Comparison of ENCODE assay signal across 13 mouse cellular contexts in the genomic region with DNA sequence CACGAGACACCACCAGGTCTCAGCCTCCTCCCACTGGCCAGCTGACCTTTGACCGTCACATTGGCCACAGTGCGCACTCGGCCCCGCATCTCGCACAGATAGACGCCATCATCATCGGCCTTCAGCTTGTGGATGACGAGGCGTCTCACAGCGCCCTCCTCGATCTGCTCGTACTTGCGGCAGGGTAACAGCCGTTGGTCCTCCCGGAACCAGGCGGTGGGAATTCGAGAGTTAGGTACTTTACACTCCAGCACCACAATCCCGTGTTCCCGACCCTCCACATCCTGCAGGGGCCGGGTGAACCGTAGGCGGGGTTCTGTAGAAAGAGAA. TPM values are rescaled to one million over a fixed set of nuclear protein-coding genes. Genes with fewer than 3 reads are reported as not detected.
DNase-seq lines count a peak whose midpoint lies in the region; ATAC-seq and TF ChIP-seq lines count a peak whose summit lies in the region.
"Had no signal": no experiment of that assay in that cellular context is flagged by ENCODE, and none has a peak within 500 bp of the region (broad histone marks: within the 10 kb centered on the region; RNA-seq: fewer than 3 reads in every experiment).

No protein-coding gene starts in this region.

- TF ChIP-seq POLR2A in thymus, adult 2 months (IDR thresholded peaks at IDR 0.05; ENCODE audit: control insufficient read depth, extremely low read depth, insufficient read depth, low read length, poor library complexity) = no peak

- intact Hi-C loops in heart, postnatal 10 days (cut with DNase I) = no loop called here

- no peak for ATAC-seq in heart, postnatal 0 days (ENCODE audit: insufficient read depth, low read depth)
- no peak for ATAC-seq in intestine, embryonic 15.5 days
- ATAC-seq in forebrain, postnatal 0 days = no peak
- ATAC-seq: forebrain, embryonic 14.5 days had no signal

- H3K4me1 ChIP-seq in heart, postnatal 0 days (ENCODE audit: control insufficient read depth, insufficient read depth) = peaks cover 32% of the 10 kb centered on the region
- peaks cover 29% of the 10 kb centered on the region for H3K4me1 ChIP-seq in intestine, embryonic 15.5 days (replicated peaks)
- H3K4me1 ChIP-seq in thymus, adult 2 months (replicated peaks; ENCODE audit: control insufficient read depth, insufficient read depth, low read length) = peaks cover 10% of the 10 kb centered on the region
- peaks cover 9% of the 10 kb centered on the region; the same call in 1 of the 2 replicates for H3K4me1 ChIP-seq in forebrain, postnatal 0 days (ENCODE audit: insufficient read depth)

- no peaks in the 10 kb centered on the region for H3K27me3 ChIP-seq in heart, postnatal 0 days (ENCODE audit: control insufficient read depth, insufficient read depth, low read length)
- no peaks in the 10 kb centered on the region for H3K27me3 ChIP-seq in intestine, embryonic 15.5 days (replicated peaks)
- H3K27me3 ChIP-seq in thymus, adult 2 months (ENCODE audit: control insufficient read depth, insufficient read depth, low read length) = peaks cover 18% of the 10 kb centered on the region; the same call in 1 of the 2 replicates
- no peaks in the 10 kb centered on the region for H3K27me3 ChIP-seq in forebrain, postnatal 0 days (ENCODE audit: insufficient read depth, low read length)

- TF ChIP-seq CTCF in heart, postnatal 0 days (IDR thresholded peaks at IDR 0.05; ENCODE audit: low read depth) = no peak
- no peak for TF ChIP-seq CTCF in thymus, adult 2 months (IDR thresholded peaks at IDR 0.05; ENCODE audit: borderline replicate concordance, control insufficient read depth, extremely low read depth, insufficient read depth, low read length, poor library complexity)
- no peak for TF ChIP-seq CTCF in forebrain, postnatal 0 days (IDR thresholded peaks at IDR 0.05; ENCODE audit: low read depth)

- no peaks in the 10 kb centered on the region for H3K9me3 ChIP-seq in heart, postnatal 0 days (replicated peaks; ENCODE audit: control insufficient read depth, low read length)
- H3K9me3 ChIP-seq in intestine, embryonic 15.5 days = no peaks in the 10 kb centered on the region
- no peaks in the 10 kb centered on the region for H3K9me3 ChIP-seq in forebrain, postnatal 0 days (ENCODE audit: low read length)

- peak overlapping the region; percentile 98; the same call in 1 of the 2 replicates for H3K27ac ChIP-seq in heart, postnatal 0 days (ENCODE audit: low read depth)
- no peak overlapping the region for H3K27ac ChIP-seq in intestine, embryonic 15.5 days
- no peak overlapping the region for H3K27ac ChIP-seq in thymus, adult 2 months (ENCODE audit: control insufficient read depth, insufficient read depth, low read length)
- H3K27ac ChIP-seq in forebrain, postnatal 0 days (ENCODE audit: low read depth, low read length) = no peak overlapping the region
- H3K27ac ChIP-seq: left cerebral cortex, adult 2 months had no signal

- peaks cover 46% of the 10 kb centered on the region for H3K36me3 ChIP-seq in heart, postnatal 0 days (replicated peaks; ENCODE audit: control insufficient read depth, insufficient read depth, low read length)
- H3K36me3 ChIP-seq in intestine, embryonic 15.5 days = peaks cover 32% of the 10 kb centered on the region
- no peaks in the 10 kb centered on the region for H3K36me3 ChIP-seq in thymus, adult 2 months (ENCODE audit: control insufficient read depth, insufficient read depth, low read length)
- peaks cover 22% of the 10 kb centered on the region for H3K36me3 ChIP-seq in forebrain, postnatal 0 days (ENCODE audit: insufficient read depth)
- H3K36me3 ChIP-seq: G1E had no signal

- peak overlapping the region; percentile 82 for H3K4me3 ChIP-seq in heart, postnatal 0 days (ENCODE audit: low read depth, low read length)
- H3K4me3 ChIP-seq in intestine, embryonic 15.5 days (replicated peaks) = peak overlapping the region; percentile 76; the same call in 1 of the 2 replicates
- H3K4me3 ChIP-seq in thymus, adult 2 months (ENCODE audit: control insufficient read depth, insufficient read depth, low read length) = no peak overlapping the region
- no peak overlapping the region for H3K4me3 ChIP-seq in forebrain, postnatal 0 days (ENCODE audit: low read depth, low read length)
- H3K4me3 ChIP-seq: left cerebral cortex, adult 2 months had no signal

- no peak overlapping the region; the same call in 1 of the 2 replicates for H3K9ac ChIP-seq in heart, postnatal 0 days (replicated peaks; ENCODE audit: low read depth, low read length)
- no peak overlapping the region for H3K9ac ChIP-seq in intestine, embryonic 15.5 days
- H3K9ac ChIP-seq in forebrain, postnatal 0 days = no peak overlapping the region

- DNase-seq in heart, postnatal 0 days (ENCODE audit: low spot score) = no peak
- no peak for DNase-seq in heart, postnatal 10 days
- DNase-seq in ovary, postnatal 36 days (ENCODE audit: low spot score) = peak; percentile 39
- DNase-seq in ovary, postnatal 14 days (ENCODE audit: low spot score) = no peak
- DNase-seq in thymus, adult 2 months = no peak
- no peak for DNase-seq in forebrain, postnatal 0 days
- DNase-seq: cerebellum, postnatal 25 days; right cerebral cortex, postnatal 4 days; thymus, postnatal 25 days had no signal

- 54% methylated on average over 23 of the region's 23 CpGs for WGBS in heart, postnatal 0 days
- WGBS in intestine, embryonic 15.5 days = 69% methylated on average over 23 of the region's 23 CpGs
- WGBS in thymus, adult 2 months = 94% methylated on average over 23 of the region's 23 CpGs
- WGBS in forebrain, postnatal 0 days = 76% methylated on average over 23 of the region's 23 CpGs

- TF ChIP-seq EP300 in heart, postnatal 0 days (IDR thresholded peaks at IDR 0.05; ENCODE audit: low read depth) = no peak

- H3K4me2 ChIP-seq in heart, postnatal 0 days (ENCODE audit: low read depth, low read length) = peak overlapping the region; percentile 90
- H3K4me2 ChIP-seq in intestine, embryonic 15.5 days (replicated peaks) = peak overlapping the region; percentile 80
- no peak overlapping the region for H3K4me2 ChIP-seq in forebrain, postnatal 0 days (ENCODE audit: low read depth)

RNA-seq across cellular contexts. Expression of a gene that starts 2.6 kb away (rescaled TPM):
- total RNA-seq in heart, postnatal 0 days (2014; rRNA removed; ENCODE audit: low replicate concordance) = 293 and 367 TPM in 2 replicates
- 45.8 and 46.8 TPM in 2 replicates for polyA plus RNA-seq in heart, postnatal 0 days (2015; fragmentation: Nextera tagmentation; extraction: Ambion mirVana)
- 100 to 1,000 TPM; 171 to 173 TPM for total RNA-seq in heart, postnatal 10 days (2021)
- polyA plus RNA-seq in intestine, embryonic 15.5 days (2015; fragmentation: Nextera tagmentation; extraction: Ambion mirVana) = 70.3 and 70.5 TPM in 2 replicates
- polyA plus RNA-seq in thymus, adult 2 months (2012; rRNA removed) = 17.9 and 23.1 TPM in 2 replicates
- 28.4 and 43.7 TPM in 2 replicates for total RNA-seq in forebrain, postnatal 0 days (2014; rRNA removed)
- 18.7 and 22.9 TPM in 2 replicates for polyA plus RNA-seq in forebrain, postnatal 0 days (2015; fragmentation: Nextera tagmentation; extraction: Ambion mirVana)
- polyA plus RNA-seq: G1E had no signal

RNA-seq across cellular contexts. Expression of a gene that starts 3.3 kb away (rescaled TPM):
- 5.7 and 8.2 TPM in 2 replicates for total RNA-seq in heart, postnatal 0 days (2014; rRNA removed; ENCODE audit: low replicate concordance)
- polyA plus RNA-seq in heart, postnatal 0 days (2015; fragmentation: Nextera tagmentation; extraction: Ambion mirVana) = 6.4 and 7.3 TPM in 2 replicates
- 1 to 10 TPM; 5.1 to 8.5 TPM for total RNA-seq in heart, postnatal 10 days (2021)
- 5.2 and 8.9 TPM in 2 replicates for polyA plus RNA-seq in intestine, embryonic 15.5 days (2015; fragmentation: Nextera tagmentation; extraction: Ambion mirVana)
- 9.6 and 19.9 TPM in 2 replicates for polyA plus RNA-seq in thymus, adult 2 months (2012; rRNA removed)
- 24.5 and 26.6 TPM in 2 replicates for total RNA-seq in forebrain, postnatal 0 days (2014; rRNA removed)
- polyA plus RNA-seq in forebrain, postnatal 0 days (2015; fragmentation: Nextera tagmentation; extraction: Ambion mirVana) = 19.6 and 24.8 TPM in 2 replicates
- total RNA-seq: G1E had no signal
- polyA plus RNA-seq: G1E had no signal

RNA-seq across cellular contexts. Expression of a gene that starts 17.7 kb away (rescaled TPM):
- 16.4 and 18.4 TPM in 2 replicates for total RNA-seq in heart, postnatal 0 days (2014; rRNA removed; ENCODE audit: low replicate concordance)
- polyA plus RNA-seq in heart, postnatal 0 days (2015; fragmentation: Nextera tagmentation; extraction: Ambion mirVana) = 7.3 and 8.3 TPM in 2 replicates
- 10 to 100 TPM; 12.7 to 13.9 TPM for total RNA-seq in heart, postnatal 10 days (2021)
- 18.2 and 18.9 TPM in 2 replicates for polyA plus RNA-seq in intestine, embryonic 15.5 days (2015; fragmentation: Nextera tagmentation; extraction: Ambion mirVana)
- polyA plus RNA-seq in thymus, adult 2 months (2012; rRNA removed) = 73.2 and 93.0 TPM in 2 replicates
- 25.8 and 34.7 TPM in 2 replicates for total RNA-seq in forebrain, postnatal 0 days (2014; rRNA removed)
- polyA plus RNA-seq in forebrain, postnatal 0 days (2015; fragmentation: Nextera tagmentation; extraction: Ambion mirVana) = 12.1 and 14.3 TPM in 2 replicates

RNA-seq across cellular contexts. Expression of a gene that starts 24.3 kb away (rescaled TPM):
- not detected in 2 replicates for total RNA-seq in heart, postnatal 0 days (2014; rRNA removed; ENCODE audit: low replicate concordance)
- 0.61 and 0.81 TPM in 2 replicates for polyA plus RNA-seq in heart, postnatal 0 days (2015; fragmentation: Nextera tagmentation; extraction: Ambion mirVana)
- under 1 TPM; 0.38 to 0.52 TPM for total RNA-seq in heart, postnatal 10 days (2021)
- polyA plus RNA-seq in intestine, embryonic 15.5 days (2015; fragmentation: Nextera tagmentation; extraction: Ambion mirVana) = 2.2 and 2.4 TPM in 2 replicates
- polyA plus RNA-seq in thymus, adult 2 months (2012; rRNA removed) = 3.0 and 3.5 TPM in 2 replicates
- 54.8 and 58.0 TPM in 2 replicates for total RNA-seq in forebrain, postnatal 0 days (2014; rRNA removed)
- polyA plus RNA-seq in forebrain, postnatal 0 days (2015; fragmentation: Nextera tagmentation; extraction: Ambion mirVana) = 61.2 and 70.8 TPM in 2 replicates

RNA-seq across cellular contexts. Expression of a gene that starts 24.5 kb away (rescaled TPM):
- total RNA-seq in heart, postnatal 0 days (2014; rRNA removed; ENCODE audit: low replicate concordance) = 47.7 and 53.3 TPM in 2 replicates
- 19.1 and 19.3 TPM in 2 replicates for polyA plus RNA-seq in heart, postnatal 0 days (2015; fragmentation: Nextera tagmentation; extraction: Ambion mirVana)
- total RNA-seq in heart, postnatal 10 days (2021) = 10 to 100 TPM; 38.6 to 39.5 TPM
- 35.9 and 36.9 TPM in 2 replicates for polyA plus RNA-seq in intestine, embryonic 15.5 days (2015; fragmentation: Nextera tagmentation; extraction: Ambion mirVana)
- polyA plus RNA-seq in thymus, adult 2 months (2012; rRNA removed) = 38.7 and 43.7 TPM in 2 replicates
- total RNA-seq in forebrain, postnatal 0 days (2014; rRNA removed) = 65.9 and 80.4 TPM in 2 replicates
- 55.5 and 56.8 TPM in 2 replicates for polyA plus RNA-seq in forebrain, postnatal 0 days (2015; fragmentation: Nextera tagmentation; extraction: Ambion mirVana)

Comparison
In these comparisons a context has a peak if more than half of its experiments do, and no peak if none do; other contexts are left out.
1. H3K4me3 ChIP-seq: peak in heart, postnatal 0 days (single experiment) and intestine, embryonic 15.5 days (single experiment); none in thymus, adult 2 months (single experiment) and forebrain, postnatal 0 days (single experiment).